Mouse (Mus musculus): ENCODE measurements around the gene Hsd3b7.

The Hsd3b7 gene
- long read RNA-seq, experiment 1, transcript Hsd3b7-206 (6 exons, 1,899 nt), result minor isoform, 7 of 59 reads
- long read RNA-seq, experiment 1, transcript Hsd3b7-201 (7 exons, 1,828 nt), result major isoform, 38 of 59 reads
- long read RNA-seq, experiment 1, partial matches to known transcripts, result 4 of 59 reads
- long read RNA-seq, experiment 1, other reads (novel, unspliced or antisense), result 7 of 59 reads
- long read RNA-seq, experiment 2, transcript Hsd3b7-206 (6 exons, 1,899 nt), result minor isoform, 10 of 47 reads
- long read RNA-seq, experiment 2, transcript Hsd3b7-201 (7 exons, 1,828 nt), result major isoform, 23 of 47 reads
- long read RNA-seq, experiment 2, partial matches to known transcripts, result 3 of 47 reads
- long read RNA-seq, experiment 2, other reads (novel, unspliced or antisense), result 7 of 47 reads

DNA sequence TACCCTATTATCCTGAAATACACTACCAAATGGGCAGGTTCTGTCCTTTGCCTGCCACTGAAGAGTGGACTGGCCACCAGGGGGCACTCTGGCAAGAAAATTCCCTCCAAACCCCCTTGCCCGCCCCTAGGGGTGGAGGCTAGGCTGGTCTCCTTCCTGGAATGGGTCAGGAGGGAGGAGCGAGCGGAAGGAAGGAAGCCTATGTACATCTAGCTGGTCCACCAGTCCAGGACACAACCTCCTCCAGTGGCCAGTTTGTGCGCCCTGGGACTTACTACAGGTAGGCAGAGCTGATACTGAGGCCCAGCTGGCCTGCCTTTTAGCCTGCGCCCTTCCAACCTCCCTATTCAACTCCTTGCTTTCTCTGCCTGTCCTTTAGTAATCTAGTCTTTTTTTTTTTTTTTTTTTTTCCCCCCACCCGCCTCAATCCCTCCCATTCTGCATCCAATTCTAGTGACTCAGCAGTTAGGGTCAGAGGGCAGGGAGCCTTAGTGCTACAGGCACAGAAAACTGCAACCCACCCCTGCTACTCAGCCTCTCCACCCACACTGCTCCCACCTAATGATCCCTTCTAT, at the start of gene Hsd3b7:
Gene Hsd3b7 (plus strand): TSS at position 170 of the 575 bp plus-strand sequence.
- intact Hi-C loops (cut with DNase I), result loop anchor here (2.0 kb wide), 1 partner anchor 40 kb away; no protein-coding TSS in a partner anchor

DNA sequence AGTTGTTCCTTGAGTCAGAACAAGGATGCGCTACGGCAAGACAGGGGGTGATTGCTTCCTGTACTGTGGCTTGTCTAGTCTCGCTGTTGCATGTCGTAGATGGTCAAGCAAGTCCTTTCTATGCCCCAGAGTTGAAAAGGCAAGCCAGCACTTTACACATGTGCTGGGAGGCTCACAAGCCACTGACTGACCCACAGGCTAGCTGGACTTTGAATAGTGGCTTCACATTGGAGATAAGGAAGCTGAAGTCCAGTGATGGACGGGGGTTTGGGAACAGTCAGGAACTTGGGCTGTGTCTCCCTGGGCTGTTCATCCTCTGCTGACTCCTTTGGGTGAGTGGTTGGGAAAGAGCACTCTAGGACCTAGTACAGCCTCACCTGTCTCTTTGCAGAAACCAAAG, 48.8 kb upstream of the Hsd3b7 start:
- intact Hi-C loops (cut with DNase I), result no loop called here

DNA sequence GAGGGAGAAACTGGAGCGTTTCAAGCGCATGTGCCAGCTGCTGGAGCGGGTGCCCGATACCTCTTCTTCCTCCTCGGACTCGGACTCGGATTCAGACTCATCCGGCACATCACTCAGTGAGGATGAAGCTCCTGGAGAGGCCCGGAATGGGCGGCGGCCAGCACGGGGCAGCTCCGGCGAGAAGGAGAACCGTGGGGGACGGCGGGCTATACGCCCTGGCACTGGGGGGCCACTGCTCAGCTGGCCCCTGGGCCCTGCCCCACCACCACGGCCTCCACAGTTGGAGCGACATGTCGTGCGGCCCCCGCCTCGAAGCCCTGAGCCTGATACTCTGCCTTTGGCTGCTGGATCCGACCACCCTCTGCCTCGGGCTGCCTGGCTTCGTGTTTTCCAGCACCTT, 48.3 kb upstream of the Hsd3b7 start:
- intact Hi-C loops (cut with DNase I), result no loop called here

DNA sequence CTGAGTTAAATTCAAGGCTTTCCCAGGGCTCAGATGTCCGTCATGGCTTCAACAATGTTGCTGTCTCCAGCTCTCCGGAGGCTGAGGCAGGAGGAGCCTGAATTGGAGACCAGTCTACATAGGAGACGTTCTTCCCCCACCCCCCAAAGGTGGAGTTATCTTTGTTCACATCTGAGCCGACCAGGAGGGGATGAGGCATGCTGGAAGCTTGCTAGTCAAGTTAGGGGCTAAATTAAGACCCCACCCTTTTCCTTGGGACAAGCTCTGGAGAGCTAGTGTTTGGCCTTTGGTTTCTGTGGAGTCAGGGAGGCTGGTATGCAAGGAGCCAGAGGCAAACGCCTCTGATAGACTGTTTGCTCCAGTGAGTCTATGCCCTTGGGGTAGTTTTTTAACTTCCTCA, 47.2 kb upstream of the Hsd3b7 start:
- intact Hi-C loops (cut with DNase I), result no loop called here

DNA sequence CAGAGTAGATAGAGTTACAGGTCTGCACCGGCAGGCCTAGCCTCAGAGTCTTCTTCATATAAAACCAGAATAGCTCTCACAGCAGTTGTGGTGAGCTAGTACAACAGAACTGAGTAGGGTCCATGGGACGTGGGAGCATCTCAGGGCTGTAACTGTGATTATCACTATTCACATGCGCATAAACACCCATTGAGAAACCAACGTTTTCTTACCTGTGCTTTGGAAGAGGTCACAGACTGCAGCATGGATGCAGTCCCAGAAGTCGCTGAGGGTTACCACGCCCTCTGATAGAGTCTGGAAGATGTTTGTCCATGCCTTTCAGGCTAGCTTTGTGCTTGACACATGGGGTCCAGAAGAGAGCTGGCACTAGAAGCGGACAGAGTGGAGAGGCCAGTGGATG, 46.7 kb upstream of the Hsd3b7 start:
- intact Hi-C loops (cut with DNase I), result no loop called here

DNA sequence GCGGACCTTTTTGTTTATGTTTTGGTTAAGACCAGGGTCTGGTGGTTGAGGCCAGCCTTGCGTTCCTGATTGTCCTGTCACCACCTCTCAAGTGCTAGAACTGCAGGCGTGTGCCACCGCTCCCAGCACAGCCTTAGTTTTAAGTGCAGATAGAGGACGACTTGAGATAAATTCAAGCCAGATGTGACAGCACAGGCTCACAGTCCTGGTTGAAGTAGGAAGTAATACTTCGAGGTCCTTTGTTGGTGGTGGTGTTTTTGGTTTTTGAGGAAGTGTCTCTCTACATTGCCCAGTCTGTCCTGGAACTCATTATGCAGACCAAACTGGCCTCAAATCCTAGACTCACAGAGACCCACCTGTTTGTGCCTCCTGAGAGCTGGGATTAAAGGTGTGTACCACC, 40.7 kb upstream of the Hsd3b7 start:
- intact Hi-C loops (cut with DNase I), result loop anchor here (5.0 kb wide), 1 partner anchor 42 kb away; no protein-coding TSS in a partner anchor

DNA sequence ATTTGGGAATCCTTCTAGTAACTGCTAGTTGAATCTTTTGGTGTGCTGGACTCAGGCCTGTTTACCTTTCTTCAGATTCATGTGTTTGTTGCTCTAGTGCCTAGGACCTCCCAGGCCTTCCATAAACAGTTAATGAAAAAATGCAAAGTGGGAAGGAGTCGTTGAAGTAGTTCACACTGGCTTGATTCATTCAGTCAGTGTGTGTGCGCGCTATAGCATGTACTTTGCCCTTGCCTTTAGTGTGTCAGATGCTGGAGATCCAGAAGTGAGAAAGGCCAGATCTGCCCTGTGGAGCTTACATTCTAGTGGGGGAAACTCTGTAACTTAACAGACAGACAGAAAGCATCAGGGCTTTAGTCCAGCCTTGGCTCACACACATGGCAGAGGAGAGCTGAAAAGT, 39.9 kb upstream of the Hsd3b7 start:
- intact Hi-C loops (cut with DNase I), result no loop called here

DNA sequence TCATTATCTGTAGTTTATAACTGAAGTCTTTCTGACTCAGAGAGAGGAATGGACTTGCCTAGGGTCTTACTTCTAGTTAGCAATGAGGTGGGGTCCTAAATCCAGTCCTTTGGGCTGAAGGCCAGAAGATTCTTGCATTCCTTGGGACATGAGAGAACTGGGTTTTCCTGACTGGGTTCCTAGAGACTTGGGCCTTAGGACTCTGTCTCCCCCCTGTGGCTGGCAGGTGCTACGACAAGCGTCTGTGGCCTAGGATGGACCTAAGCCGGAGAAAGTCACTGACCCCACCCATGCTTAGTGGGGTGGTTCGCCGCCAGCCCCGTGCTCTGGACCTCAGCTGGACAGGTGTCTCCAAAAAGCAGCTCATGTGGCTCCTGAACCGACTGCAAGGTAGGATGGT, 39.4 kb upstream of the Hsd3b7 start:
- intact Hi-C loops (cut with DNase I), result no loop called here

DNA sequence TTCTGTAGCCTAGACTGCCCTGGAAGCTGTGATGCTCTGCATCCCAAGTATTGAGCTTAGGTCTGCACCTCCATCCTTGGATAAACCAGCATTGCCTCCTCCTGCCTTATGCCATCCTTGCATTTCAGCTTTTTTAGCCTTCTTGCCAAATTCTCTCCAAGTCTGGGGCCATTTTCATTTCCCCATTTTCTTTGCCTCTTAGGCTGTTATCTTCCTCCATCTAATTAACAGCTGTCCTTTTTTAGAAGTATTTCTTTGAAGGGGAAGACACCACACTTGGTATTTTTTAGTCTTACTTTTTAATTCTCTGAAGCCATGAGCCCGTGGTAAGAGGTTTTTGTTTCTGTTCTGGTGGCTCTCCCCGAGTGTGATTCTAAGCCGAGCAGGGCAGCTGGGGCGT, 36.8 kb upstream of the Hsd3b7 start:
- intact Hi-C loops (cut with DNase I), result no loop called here

DNA sequence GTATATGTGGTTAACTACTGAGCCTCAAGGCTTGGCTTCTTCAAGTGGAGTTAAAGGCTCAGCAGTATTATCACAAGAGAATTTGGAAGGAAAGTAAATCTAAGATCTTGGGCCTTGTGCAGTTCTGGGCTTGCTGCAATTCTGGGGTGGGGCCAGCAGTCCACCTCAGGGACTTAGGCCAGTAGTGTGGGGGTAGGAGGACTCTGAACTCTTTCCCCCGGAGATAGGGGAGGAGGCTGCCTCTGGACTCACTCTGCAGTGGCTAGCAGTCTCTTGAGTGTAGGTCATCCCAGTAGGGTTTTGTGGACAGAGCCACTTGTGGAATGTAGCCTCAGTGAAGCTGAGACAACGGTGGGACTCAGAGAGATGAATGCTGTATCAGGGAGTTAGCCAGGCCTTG, 34.6 kb upstream of the Hsd3b7 start:
- intact Hi-C loops (cut with DNase I), result loop anchor here (5.0 kb wide), 1 partner anchor 88 kb away; no protein-coding TSS in a partner anchor

DNA sequence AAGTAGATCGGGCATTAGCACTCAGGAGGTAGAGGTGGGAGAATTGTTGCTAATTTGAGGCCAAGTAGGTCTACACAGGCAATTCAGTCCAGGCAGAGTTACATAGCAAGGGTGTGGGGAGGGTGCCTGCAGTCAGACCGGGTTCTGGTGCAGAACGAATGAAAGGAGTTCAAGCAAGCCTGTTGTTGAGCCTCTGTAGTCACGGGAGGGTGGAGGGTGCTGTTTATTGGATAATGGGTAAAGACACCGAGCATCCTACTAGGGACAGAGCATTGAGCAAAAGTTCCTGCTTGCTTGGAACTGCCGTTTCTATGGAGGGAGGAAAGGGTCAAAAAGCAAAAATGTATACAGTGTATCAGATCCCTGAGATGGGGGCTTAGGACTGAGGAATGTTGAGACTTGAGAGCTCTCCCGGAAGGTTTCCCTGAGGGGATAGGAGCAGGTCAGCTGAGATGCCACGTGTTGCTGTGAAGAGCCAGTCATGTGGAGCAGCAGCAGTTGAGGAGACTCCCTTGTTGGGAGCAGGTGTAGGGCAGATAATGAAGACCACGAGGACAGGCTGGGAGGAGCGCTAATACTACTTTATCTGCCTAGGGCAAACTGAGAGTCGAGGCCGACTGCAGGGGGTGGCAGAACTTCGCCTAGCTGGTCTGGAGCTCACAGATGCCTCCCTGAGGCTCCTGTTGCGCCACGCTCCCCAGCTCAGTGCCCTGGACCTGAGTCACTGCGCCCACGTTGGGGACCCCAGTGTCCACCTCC, 33.4 kb upstream of the Hsd3b7 start:
- intact Hi-C loops (cut with DNase I), result loop anchor here (5.0 kb wide), 1 partner anchor 90 kb away; no protein-coding TSS in a partner anchor

DNA sequence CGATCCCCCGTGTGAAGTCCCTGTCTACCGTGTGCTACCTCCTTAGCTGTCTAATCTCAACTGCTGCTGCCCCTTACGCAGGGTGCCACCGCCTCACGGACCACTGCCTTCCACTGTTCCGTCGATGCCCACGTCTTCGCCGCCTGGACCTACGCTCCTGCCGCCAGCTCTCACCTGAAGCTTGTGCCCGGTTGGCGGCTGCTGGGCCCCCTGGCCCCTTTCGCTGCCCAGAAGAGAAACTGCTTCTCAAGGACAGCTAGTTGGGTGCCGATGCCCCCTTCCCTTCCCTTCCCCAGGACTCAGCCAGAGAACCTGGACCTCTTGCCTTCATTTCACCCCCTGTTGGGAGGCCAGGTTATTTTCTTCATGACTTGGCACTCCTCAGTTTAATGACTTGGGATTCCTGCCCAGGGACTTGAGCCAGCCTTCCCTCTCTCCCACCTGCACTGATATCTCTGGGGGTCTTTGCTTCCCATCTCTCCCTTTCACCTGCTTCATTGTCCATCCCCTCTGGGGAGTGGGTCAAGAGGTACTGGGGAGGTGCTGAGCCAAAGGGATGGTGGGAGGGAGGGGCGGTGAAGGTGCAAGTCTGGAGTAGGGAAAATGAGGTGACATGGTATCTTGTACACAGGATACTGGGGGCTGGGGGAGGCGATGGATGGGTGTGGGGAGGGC, 32.6 kb upstream of the Hsd3b7 start:
- intact Hi-C loops (cut with DNase I), result loop anchor here (5.0 kb wide), 1 partner anchor 91 kb away; no protein-coding TSS in a partner anchor

DNA sequence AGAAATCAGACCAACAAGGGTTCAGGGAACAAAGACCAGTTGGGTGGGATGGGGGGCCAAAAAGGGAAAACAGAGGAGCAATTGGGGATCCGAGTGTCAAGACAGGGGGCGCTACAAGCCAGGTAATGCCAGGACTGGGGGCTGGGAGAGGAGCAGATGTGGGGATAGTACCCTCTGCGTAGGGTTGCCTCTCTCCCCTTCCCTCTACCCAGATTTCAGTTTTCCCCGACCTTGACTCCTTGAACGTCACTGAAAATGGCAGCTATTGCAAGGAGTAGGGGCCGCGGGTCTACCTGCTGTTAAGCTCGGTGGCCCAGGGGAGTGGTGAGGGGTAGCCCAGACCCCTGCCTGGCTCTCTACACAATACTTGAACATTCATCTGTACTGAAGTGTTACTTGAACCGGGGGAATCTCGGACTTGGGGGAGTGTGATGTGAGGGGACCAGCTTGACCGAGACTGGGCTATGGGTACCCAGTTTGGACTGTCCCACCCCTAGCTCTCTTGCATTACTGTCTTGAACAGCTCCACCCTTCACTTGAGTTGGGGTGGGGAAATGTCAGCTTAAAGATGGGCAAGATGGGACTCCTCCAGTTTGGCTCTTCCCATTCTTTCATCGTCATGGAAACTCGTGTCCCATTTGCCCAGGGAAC, 31.9 kb upstream of the Hsd3b7 start:
- intact Hi-C loops (cut with DNase I), result loop anchor here (5.0 kb wide), 1 partner anchor 91 kb away; no protein-coding TSS in a partner anchor

DNA sequence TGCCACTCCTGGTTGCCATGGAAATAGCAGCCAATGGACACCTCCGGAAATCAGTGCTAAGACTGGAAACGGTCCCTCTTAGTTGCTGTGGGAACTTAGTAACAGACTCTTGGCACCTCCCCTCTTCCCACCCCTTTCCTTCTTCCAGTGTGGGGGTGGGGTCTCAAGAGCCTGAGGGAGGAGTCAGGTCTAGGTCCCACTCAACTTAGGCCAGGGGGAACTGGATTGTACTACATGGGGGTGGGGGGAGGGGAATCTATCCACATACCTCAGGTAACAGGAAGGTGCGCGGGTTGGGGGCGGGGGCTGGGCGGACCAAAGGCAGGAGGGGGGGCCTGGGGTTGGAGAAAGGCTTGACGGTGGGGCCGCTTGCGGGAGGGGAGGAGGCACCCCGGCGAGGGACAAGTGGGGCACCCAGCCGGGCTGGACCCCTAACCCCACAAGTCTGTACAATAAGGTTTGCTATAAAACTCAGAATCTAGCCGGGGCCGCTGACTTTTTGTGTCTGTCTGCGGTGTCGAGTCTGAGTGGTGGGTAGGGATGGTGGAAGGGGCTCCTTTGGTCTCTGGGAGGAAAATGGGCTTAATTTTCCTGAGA, 31.3 kb upstream of the Hsd3b7 start:
- intact Hi-C loops (cut with DNase I), result loop anchor here (5.0 kb wide), 1 partner anchor 92 kb away; no protein-coding TSS in a partner anchor

DNA sequence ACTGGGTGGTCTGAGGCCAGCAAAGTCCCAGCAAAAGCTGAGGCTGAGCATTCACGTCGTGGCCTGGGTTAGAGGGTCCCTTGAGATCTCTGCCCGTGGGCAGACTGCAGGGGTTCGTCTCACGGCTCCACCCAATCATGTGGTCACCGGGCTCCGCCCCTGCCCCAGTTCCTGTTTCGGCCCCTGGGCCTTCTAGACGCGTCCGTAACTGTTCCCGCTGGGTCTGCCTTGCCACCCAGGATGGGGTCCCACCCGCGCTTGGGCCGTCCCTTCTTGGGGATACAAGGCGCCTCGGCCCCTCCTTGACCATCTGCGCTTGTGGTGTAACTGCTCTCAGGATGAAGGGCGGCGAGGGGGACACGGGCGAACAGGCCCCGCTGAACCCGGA, 30.8 kb upstream of the Hsd3b7 start, which contains the start of gene Orai3:
Gene Orai3 (plus strand): TSS at position 165 of the 388 bp plus-strand sequence.
- intact Hi-C loops (cut with DNase I), result loop anchor here (5.0 kb wide), 1 partner anchor 92 kb away; no protein-coding TSS in a partner anchor

DNA sequence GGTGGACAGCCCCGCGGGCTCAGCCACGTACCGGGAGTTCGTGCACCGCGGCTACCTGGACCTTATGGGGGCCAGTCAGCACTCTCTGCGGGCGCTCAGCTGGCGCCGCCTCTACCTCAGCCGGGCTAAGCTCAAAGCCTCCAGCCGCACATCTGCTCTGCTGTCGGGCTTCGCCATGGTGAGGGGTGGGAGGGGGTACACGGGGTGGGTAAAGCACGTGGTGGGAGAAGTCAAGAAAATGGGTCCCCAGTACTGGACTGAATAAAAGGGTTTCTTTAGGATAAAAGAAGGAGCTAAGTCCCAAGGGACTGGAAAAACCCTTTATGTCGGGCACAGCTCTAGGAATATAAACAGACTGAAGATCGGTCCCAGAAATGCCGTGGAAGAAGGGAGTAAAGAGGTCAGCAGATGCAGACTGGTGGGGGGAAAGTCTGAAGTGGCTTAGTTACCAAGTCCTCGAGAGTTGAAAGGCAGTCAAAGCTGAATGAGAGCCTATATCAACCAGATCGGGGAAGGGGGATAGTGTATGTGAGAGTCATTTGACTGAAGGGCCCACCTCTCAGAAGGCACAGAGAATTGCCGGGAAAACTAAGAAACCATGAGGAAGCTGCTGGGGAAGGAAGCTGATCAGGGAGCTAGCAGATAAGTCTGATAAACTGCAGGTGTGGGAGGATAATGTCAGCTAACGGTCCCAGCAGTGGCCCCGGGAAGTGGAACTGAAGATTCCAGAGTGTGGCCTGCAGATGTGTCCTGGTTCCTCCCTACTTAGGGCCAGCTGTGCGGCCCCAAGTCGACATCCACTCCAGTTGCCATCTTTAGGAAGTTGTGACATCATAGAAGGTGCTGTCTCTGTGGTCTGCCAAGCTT, 30.1 kb upstream of the Hsd3b7 start:
- intact Hi-C loops (cut with DNase I), result no loop called here

DNA sequence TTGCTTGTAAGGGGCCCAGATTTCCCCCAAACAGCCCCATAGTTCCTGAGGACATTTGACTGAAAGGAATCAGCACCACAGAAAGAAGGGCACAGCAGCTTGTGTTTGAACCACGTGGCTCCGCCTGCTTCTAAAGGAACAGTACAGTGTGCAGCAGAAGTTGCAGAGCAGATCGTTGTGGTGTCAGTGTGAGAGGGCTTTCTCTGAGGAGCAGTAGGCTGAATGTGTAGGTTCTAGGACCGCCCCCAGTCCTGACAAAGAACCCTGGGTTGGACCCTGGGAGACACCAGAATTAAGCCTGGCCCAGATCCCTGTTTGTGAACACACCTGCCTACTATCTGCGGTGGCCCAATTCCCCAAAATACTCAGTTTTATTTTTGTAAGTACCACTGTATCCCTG, 29.1 kb upstream of the Hsd3b7 start:
- intact Hi-C loops (cut with DNase I), result no loop called here

DNA sequence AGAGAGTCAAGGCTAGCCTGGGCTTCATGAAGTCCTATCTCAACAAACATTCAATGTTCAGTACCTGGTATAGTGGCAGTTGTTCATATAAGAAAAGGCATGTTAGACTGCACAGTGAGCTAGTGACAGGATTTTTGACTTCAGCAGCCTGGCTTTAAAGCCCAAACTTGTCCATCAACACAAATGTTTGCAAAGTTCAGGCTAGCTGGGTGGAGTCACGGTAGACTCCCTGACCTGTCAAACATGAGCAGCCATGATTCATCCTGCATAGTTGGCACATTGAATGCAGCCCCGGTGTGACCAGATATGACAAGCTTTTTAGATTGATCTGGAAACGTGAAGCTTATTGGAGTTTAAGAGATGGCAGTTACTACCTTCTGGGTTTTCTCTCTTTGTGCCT, 28.3 kb upstream of the Hsd3b7 start:
- intact Hi-C loops (cut with DNase I), result no loop called here

DNA sequence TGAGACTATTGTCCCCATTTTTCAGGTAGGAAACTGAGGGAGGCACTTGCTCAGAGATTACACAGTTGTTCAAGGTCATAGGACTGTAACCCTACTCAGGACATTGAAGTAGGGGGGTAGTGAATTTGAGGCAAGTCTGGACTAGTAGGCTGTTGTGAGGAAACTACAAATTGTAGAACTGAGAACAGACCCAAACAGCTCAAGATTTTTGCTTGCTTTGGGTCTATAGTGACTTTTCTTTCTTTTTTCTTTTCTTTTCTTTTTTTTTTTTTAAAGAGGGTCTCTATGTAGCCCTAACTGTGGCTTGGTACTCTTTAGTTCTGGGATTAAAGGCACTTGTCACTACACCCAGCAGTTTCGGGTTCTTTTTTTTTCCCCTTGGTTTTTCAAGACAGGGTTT, 27.8 kb upstream of the Hsd3b7 start:
- intact Hi-C loops (cut with DNase I), result no loop called here

All from adrenal gland (tissue).